Mouse (Mus musculus) hindbrain, embryonic 11.5 days (tissue): ENCODE measurements around the gene 2010003K11Rik. TPM values are rescaled to one million over a fixed set of nuclear protein-coding genes. Genes with fewer than 3 reads are reported as not detected.

Source experiments
- polyA plus RNA-seq: library from polyadenylated mRNA; unstranded; fragments of >200 nt; fragmentation: Nextera tagmentation; extraction: Ambion mirVana; gene quantifications from 2 replicates; pipeline ENCODE4 v1.2.1, GENCODE M21; 2014

2010003K11Rik gene
- polyA plus RNA-seq, 1 experiment from 2014 or later = not detected

Other genes starting within 250 kb of the 2010003K11Rik start
- 2.8 and 3.9 TPM in 2 replicates for gene Ssh3, start 229.4 kb downstream of the 2010003K11Rik start, polyA plus RNA-seq
- gene Ankrd13d, start 215.4 kb downstream of the 2010003K11Rik start, polyA plus RNA-seq = 8.6 and 11.0 TPM in 2 replicates
- 12.5 and 13.9 TPM in 2 replicates for gene Grk2, start 192.4 kb downstream of the 2010003K11Rik start, polyA plus RNA-seq
- 42.1 and 44.0 TPM in 2 replicates for gene Kdm2a, start 100.3 kb downstream of the 2010003K11Rik start, polyA plus RNA-seq
- 14.0 and 15.2 TPM in 2 replicates for gene Rhod, start 59.2 kb downstream of the 2010003K11Rik start, polyA plus RNA-seq
- gene Syt12, start 21.1 kb downstream of the 2010003K11Rik start, polyA plus RNA-seq = 0.91 and 0.99 TPM in 2 replicates
- gene Pcx, start 11.9 kb upstream of the 2010003K11Rik start, polyA plus RNA-seq = 11.8 and 13.4 TPM in 2 replicates
- 7.7 and 9.0 TPM in 2 replicates for gene Lrfn4, start 117.1 kb upstream of the 2010003K11Rik start, polyA plus RNA-seq
- gene Rce1, start 127.1 kb upstream of the 2010003K11Rik start, polyA plus RNA-seq = 59.8 and 64.4 TPM in 2 replicates
- gene Gm960, start 200.1 kb upstream of the 2010003K11Rik start, polyA plus RNA-seq = 2.7 and 4.9 TPM in 2 replicates
- gene Sptbn2, start 212.6 kb upstream of the 2010003K11Rik start, polyA plus RNA-seq = 17.4 and 18.7 TPM in 2 replicates